Mouse (Mus musculus) spleen, adult 2 months (tissue): ENCODE measurements around the gene Slc6a17.

Source experiments
- CTCF ChIP-seq: fragments of 200-500 bp; IDR thresholded peaks from 2 replicates; pipeline ENCODE4 v1.5.1; 2011; ENCODE audit warnings: mild to moderate bottlenecking, inconsistent platforms; ENCODE audit not compliant: insufficient read depth, insufficient read length, insufficient replicate concordance; ENCODE audit errors: extremely low read depth
- POLR2A ChIP-seq: fragments of 200-500 bp; IDR thresholded peaks from 2 replicates; pipeline ENCODE4 v1.6.1; 2011; ENCODE audit warnings: low read depth, low read length, inconsistent platforms

GRCm38 (mm10) chr3:107442191-107442590 is 75.6 kb downstream of the Slc6a17 start:
- TF ChIP-seq CTCF (no peak), POLR2A (no peak)
